In genomic region chr14:54553975-54554769, GRCm38 (mm10) we compare ENCODE assay signal across 8 mouse cellular contexts. TPM values are rescaled to one million over a fixed set of nuclear protein-coding genes. Genes with fewer than 3 reads are reported as not detected.
DNase-seq lines count a peak whose midpoint lies in the region; ATAC-seq lines count a peak whose summit lies in the region.

Gene Haus4, minus strand, starts transcription at chr14:54554616.

- peak; percentile 92 for ATAC-seq in hindbrain, embryonic 12.5 days (ENCODE audit: low FRiP score)

- peak within 1 kb of the TSS; percentile 57 for H3K4me3 ChIP-seq in hindbrain, embryonic 12.5 days

- H3K9me3 ChIP-seq in hindbrain, embryonic 12.5 days (replicated peaks): no peaks in the 10 kb centered on the region

- peaks cover 6% of the 10 kb centered on the region for H3K36me3 ChIP-seq in hindbrain, embryonic 12.5 days

- peak within 1 kb of the TSS; percentile 82 for H3K4me2 ChIP-seq in hindbrain, embryonic 12.5 days (replicated peaks)

- H3K27ac ChIP-seq in hindbrain, embryonic 12.5 days: peak within 1 kb of the TSS; percentile 72

- WGBS in hindbrain, embryonic 12.5 days: under 1% methylated on average over 76 of the region's 76 CpGs

- peaks cover 8% of the 10 kb centered on the region for H3K4me1 ChIP-seq in hindbrain, embryonic 12.5 days

- DNase-seq in WW6 (ENCODE audit: low read depth, low spot score): peak; percentile 89
- DNase-seq in cerebellum, postnatal 14 days: peak; percentile 70 to 77
- peak; percentile 33 to 38 for DNase-seq in frontal cortex, postnatal 14 days (ENCODE audit: low spot score in 2 of 2)
- DNase-seq in layer of hippocampus, postnatal 25 days (ENCODE audit: extremely low spot score in 1 of 2, low spot score in 1 of 2): peak; percentile 55 to 58
- peak; percentile 89 for DNase-seq in lung, postnatal 36 days
- DNase-seq in retina, embryonic 14.5 days (ENCODE audit: low spot score): peak; percentile 84
- peak; percentile 86 for DNase-seq in thymus, postnatal 4 days

- H3K9ac ChIP-seq in hindbrain, embryonic 12.5 days: peak within 1 kb of the TSS; percentile 71

- no peaks in the 10 kb centered on the region for H3K27me3 ChIP-seq in hindbrain, embryonic 12.5 days

RNA-seq across cellular contexts. Expression of gene Haus4, which starts in this region (rescaled TPM):
- polyA plus RNA-seq in hindbrain, embryonic 12.5 days (2016; fragmentation: Nextera tagmentation; extraction: Ambion mirVana): 32.4 and 37.2 TPM in 2 replicates
- 1 to 10 TPM; 2.4 to 3.9 TPM for total RNA-seq in layer of hippocampus, postnatal 25 days (2021)

Comparison
In these comparisons a context has a peak if more than half of its experiments do, and no peak if none do; other contexts are left out.
1. Peak in every context shown above with its lines: DNase-seq, ATAC-seq, H3K4me3 ChIP-seq and H3K27ac ChIP-seq.
2. DNase-seq: peak in every context shown above with its lines; median percentile 89 in WW6; 89 in lung, postnatal 36 days; 86 in thymus, postnatal 4 days; 84 in retina, embryonic 14.5 days; 74 in cerebellum, postnatal 14 days; 56 in layer of hippocampus, postnatal 25 days; 36 in frontal cortex, postnatal 14 days.